Mouse (Mus musculus) spleen, adult 2 months (tissue): Measurements from ENCODE around the gene Slc15a1.

Experiments
- CTCF ChIP-seq: fragments of 200-500 bp; IDR thresholded peaks from 2 replicates; pipeline ENCODE4 v1.5.1; 2011; ENCODE audit warnings: mild to moderate bottlenecking, inconsistent platforms; ENCODE audit not compliant: insufficient read depth, insufficient read length, insufficient replicate concordance; ENCODE audit errors: extremely low read depth
- POLR2A ChIP-seq: fragments of 200-500 bp; IDR thresholded peaks from 2 replicates; pipeline ENCODE4 v1.6.1; 2011; ENCODE audit warnings: low read depth, low read length, inconsistent platforms

DNA sequence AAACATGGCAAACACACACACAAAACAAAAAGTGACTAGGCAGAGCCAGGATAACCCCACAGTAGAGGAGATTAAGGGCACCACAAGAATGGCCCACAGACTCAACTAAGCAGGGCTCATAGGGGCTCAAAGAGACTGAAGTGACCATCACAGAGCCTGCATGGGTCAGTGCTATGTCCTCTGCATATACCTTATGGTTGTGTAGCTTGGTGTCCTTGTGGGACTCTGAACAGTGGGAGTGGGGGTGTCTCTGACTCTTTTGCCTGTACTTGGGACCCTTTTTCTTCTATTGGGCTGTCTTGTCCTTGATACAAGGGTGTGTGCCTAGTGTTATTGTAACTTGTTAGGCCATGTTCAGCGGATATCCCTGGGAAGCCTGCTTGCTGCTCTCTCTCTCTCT, 46.5 kb downstream of the Slc15a1 start:
- no peak for TF ChIP-seq CTCF
- no peak for TF ChIP-seq POLR2A
